Mouse (Mus musculus): ENCODE data around the gene Spx. TPM values are rescaled to one million over a fixed set of nuclear protein-coding genes. Genes with fewer than 3 reads are reported as not detected.

Gene Spx
- total RNA-seq (2014; rRNA removed) = 0.38 and 0.62 TPM in 2 replicates
- polyA plus RNA-seq (2015; fragmentation: Nextera tagmentation; extraction: Ambion mirVana) = 0.65 TPM in 2 replicates

DNA sequence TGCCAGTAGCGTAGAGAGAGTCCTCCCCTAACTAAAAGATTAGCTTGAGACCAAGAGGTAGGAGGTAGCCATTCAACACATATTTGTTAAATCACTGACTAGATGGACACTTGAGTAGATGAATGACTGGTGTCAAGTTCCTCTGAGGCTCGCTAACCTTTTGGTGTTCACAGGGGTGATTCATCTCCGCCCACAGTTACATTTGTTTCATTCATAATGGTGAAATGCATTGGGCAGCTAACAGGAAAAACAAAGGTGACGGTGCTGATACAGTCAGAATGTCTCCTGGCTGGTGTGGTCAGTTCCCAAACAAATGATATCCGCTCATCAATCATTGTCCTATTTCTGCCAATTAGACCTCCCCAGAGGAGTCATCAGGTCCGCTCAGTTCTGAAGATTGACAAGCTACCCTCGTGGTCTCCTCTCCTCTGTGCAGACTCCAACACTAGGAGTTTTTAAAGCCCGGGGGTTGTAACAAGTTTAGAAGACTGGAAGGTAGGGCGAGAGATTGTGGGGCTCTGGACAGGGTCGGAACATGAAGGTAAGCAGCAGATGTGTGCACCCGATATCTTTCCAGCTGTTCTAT is at the start of gene Spx:
Gene Spx, plus strand, starts transcription at position 536 of the 586 bp plus-strand sequence.
- no peak for TF ChIP-seq CTCF (IDR thresholded peaks at IDR 0.05; ENCODE audit: low read depth)
- H3K9ac ChIP-seq = no peak within 1 kb of the TSS
- no peak for ATAC-seq
- H3K4me3 ChIP-seq (ENCODE audit: low read depth, low read length) = 0 out of 2 replicates have a peak within 1 kb of the TSS, but pooled peaks have one; percentile 26
- peaks cover 13% of the 10 kb centered on the region; the same call in 1 of the 2 replicates for H3K27me3 ChIP-seq (ENCODE audit: insufficient read depth, low read length)
- WGBS = 69% methylated on average over 11 of the region's 11 CpGs
- no peaks in the 10 kb centered on the region for H3K4me1 ChIP-seq (ENCODE audit: insufficient read depth)
- H3K36me3 ChIP-seq (ENCODE audit: insufficient read depth) = no peaks in the 10 kb centered on the region
- no peak within 1 kb of the TSS for H3K27ac ChIP-seq (ENCODE audit: low read depth, low read length)
- DNase-seq = no peak
- no peaks in the 10 kb centered on the region for H3K9me3 ChIP-seq (ENCODE audit: low read length)
- H3K4me2 ChIP-seq (ENCODE audit: low read depth) = no peak within 1 kb of the TSS

DNA sequence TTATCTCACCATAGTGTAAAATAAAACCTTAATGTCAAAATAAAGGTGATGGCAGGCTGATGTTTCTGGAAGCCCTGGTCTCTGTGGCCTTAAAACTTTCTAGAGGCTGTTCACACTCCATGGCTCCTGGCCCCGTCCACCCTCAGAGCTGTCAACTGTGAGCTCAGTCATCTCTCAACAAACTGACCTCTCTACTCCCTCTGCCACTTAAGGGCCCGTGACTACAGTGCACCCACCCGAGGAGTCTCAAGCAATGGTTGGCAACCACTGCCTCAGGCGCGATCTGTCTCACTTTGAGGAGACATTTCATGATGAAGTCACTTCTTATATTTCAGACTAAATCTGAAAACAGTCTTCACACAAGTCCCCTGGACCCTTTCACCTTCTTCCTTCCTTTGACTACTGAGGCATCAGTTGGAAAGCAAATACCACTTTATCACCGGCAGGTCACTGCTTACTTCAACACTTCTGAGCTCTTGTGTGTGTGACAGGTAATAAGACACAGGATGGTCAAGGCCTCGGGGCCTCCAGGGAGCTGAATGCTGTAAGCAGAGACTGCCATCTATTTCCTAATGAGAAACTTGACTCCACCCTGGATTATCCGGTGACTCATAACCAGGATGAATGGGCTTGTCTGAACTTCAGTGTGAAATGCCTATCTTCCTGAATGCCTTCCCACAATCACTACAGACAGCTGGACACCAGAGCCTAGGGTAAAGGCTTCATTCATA is 47.3 kb upstream of the Spx start:
- Histone ChIP-seq H3K36me3 (ENCODE audit: insufficient read depth) (peaks cover 70% of the 10 kb centered on the region), H3K9ac (no peak overlapping the region), H3K4me1 (ENCODE audit: insufficient read depth) (no peaks in the 10 kb centered on the region), H3K27ac (ENCODE audit: low read depth, low read length) (no peak overlapping the region), H3K9me3 (ENCODE audit: low read length) (no peaks in the 10 kb centered on the region), H3K27me3 (ENCODE audit: insufficient read depth, low read length) (no peaks in the 10 kb centered on the region), H3K4me3 (ENCODE audit: low read depth, low read length) (no peak overlapping the region), H3K4me2 (ENCODE audit: low read depth) (no peak overlapping the region)
- no peak for DNase-seq
- WGBS = 93% methylated on average over 8 of the region's 8 CpGs
- ATAC-seq = no peak
- TF ChIP-seq CTCF (IDR thresholded peaks at IDR 0.05; ENCODE audit: low read depth) = no peak

DNA sequence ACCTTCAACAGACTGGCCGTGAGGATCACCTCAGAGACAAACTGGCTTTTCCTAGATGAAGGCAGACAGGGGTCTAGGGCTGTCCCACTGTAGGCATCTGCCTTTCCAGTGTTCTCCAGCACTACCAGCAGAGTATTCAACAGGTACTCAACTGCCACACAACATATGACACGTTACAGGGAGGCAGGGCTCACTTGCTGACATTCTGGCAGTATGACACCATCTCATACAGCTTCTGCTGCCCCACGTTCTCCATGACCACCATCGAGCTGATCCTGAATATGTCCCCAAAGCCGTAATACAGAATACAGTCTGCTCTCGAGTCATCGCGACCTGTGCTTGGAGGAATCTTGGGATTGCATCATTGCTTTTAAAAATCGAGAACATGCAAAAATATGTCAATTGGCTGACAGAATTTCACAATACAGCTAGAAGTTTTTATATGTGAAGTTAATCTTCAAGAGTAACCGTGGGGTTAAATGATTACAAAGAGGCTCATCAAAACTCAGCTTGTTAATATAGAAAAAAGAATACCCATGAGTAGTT is 46.7 kb upstream of the Spx start:
- no peaks in the 10 kb centered on the region for H3K9me3 ChIP-seq (ENCODE audit: low read length)
- H3K4me1 ChIP-seq (ENCODE audit: insufficient read depth) = no peaks in the 10 kb centered on the region
- H3K4me2 ChIP-seq (ENCODE audit: low read depth) = no peak overlapping the region
- H3K27ac ChIP-seq (ENCODE audit: low read depth, low read length) = no peak overlapping the region
- TF ChIP-seq CTCF (IDR thresholded peaks at IDR 0.05; ENCODE audit: low read depth) = no peak
- no peak for DNase-seq
- no peak overlapping the region for H3K9ac ChIP-seq
- peaks cover 68% of the 10 kb centered on the region for H3K36me3 ChIP-seq (ENCODE audit: insufficient read depth)
- H3K27me3 ChIP-seq (ENCODE audit: insufficient read depth, low read length) = no peaks in the 10 kb centered on the region
- WGBS = 90% methylated on average over 10 of the region's 10 CpGs
- ATAC-seq = no peak
- no peak overlapping the region for H3K4me3 ChIP-seq (ENCODE audit: low read depth, low read length)

DNA sequence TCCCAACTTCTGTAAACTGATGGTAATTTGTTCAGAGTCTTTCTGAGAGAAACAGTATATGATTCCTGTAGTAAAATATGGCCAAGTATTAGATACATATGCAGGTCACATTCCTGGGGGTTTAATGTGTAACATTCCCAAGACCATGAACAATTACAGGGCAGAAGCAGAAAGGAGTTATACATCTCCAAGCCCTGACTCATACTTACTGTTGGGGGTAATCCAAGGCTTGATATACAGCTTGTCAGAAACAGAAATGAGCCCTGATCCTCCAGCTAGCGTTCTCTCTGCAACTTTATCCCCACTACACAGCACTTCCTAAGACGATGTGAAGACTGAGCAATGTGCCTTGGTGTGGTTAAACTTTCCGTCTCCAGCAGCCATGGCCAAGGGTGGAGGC is 45.7 kb upstream of the Spx start:
- Histone ChIP-seq H3K9ac (no peak overlapping the region), H3K4me1 (ENCODE audit: insufficient read depth) (no peaks in the 10 kb centered on the region), H3K9me3 (ENCODE audit: low read length) (no peaks in the 10 kb centered on the region), H3K36me3 (ENCODE audit: insufficient read depth) (peaks cover 70% of the 10 kb centered on the region), H3K4me3 (ENCODE audit: low read depth, low read length) (no peak overlapping the region), H3K27ac (ENCODE audit: low read depth, low read length) (no peak overlapping the region), H3K27me3 (ENCODE audit: insufficient read depth, low read length) (no peaks in the 10 kb centered on the region), H3K4me2 (ENCODE audit: low read depth) (no peak overlapping the region)
- DNase-seq (no peak), ATAC-seq (no peak)
- TF ChIP-seq CTCF (IDR thresholded peaks at IDR 0.05; ENCODE audit: low read depth) = no peak
- WGBS = 91% methylated on average over 3 of the region's 3 CpGs

DNA sequence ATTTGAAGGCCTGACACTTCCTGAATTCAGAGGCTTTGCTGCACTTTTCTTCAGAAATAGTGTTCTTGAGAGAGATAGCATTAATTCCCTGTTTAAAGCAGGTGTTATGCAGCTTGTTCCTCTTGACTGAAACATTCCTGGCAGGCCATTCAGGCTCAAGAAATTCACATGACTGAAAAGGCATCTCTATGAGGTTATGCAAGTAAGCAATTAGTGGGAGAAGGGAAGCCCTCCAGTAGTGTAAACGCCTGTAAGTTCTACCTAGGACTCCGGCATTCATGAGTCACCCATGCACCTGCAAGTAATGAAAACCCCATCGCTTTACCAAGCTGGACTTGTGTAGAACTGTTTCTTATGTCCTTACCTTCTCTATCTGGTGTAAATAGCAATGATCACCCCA is 43.7 kb upstream of the Spx start:
- Histone ChIP-seq H3K4me2 (ENCODE audit: low read depth) (no peak overlapping the region), H3K27me3 (ENCODE audit: insufficient read depth, low read length) (no peaks in the 10 kb centered on the region), H3K36me3 (ENCODE audit: insufficient read depth) (peaks cover 63% of the 10 kb centered on the region), H3K4me3 (ENCODE audit: low read depth, low read length) (no peak overlapping the region), H3K9me3 (ENCODE audit: low read length) (no peaks in the 10 kb centered on the region), H3K4me1 (ENCODE audit: insufficient read depth) (no peaks in the 10 kb centered on the region), H3K27ac (ENCODE audit: low read depth, low read length) (no peak overlapping the region), H3K9ac (no peak overlapping the region)
- no peak for DNase-seq
- 93% methylated on average over 3 of the region's 3 CpGs for WGBS
- TF ChIP-seq CTCF (IDR thresholded peaks at IDR 0.05; ENCODE audit: low read depth) = no peak
- no peak for ATAC-seq

DNA sequence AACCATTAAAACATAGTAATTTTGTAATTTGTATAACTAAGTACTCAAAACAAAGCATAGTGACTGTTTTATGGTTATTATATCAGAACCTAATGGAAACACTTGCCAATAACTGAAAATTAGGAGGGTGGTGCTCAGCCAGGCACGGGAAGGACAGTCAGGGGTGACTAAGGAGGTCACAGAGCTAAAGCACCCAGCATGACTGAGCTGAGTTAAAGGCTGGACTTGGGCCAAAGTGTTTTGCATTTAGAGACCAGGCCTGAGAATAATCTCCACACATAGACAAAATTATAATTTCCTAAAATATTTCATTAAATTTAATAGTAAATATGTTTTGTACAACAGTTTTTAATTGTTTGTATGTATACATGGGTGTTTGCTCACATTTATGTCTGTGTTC is 36.2 kb upstream of the Spx start:
- no peak overlapping the region for H3K4me3 ChIP-seq (ENCODE audit: low read depth, low read length)
- H3K9ac ChIP-seq = no peak overlapping the region
- no peak for DNase-seq
- H3K36me3 ChIP-seq (ENCODE audit: insufficient read depth) = peaks cover 38% of the 10 kb centered on the region
- no peak overlapping the region for H3K27ac ChIP-seq (ENCODE audit: low read depth, low read length)
- 58% methylated on average over 1 of the region's 1 CpGs for WGBS
- no peaks in the 10 kb centered on the region for H3K4me1 ChIP-seq (ENCODE audit: insufficient read depth)
- H3K27me3 ChIP-seq (ENCODE audit: insufficient read depth, low read length) = no peaks in the 10 kb centered on the region
- H3K4me2 ChIP-seq (ENCODE audit: low read depth) = no peak overlapping the region
- ATAC-seq = no peak
- no peak for TF ChIP-seq CTCF (IDR thresholded peaks at IDR 0.05; ENCODE audit: low read depth)
- no peaks in the 10 kb centered on the region for H3K9me3 ChIP-seq (ENCODE audit: low read length)

Measured in forebrain, postnatal 0 days (tissue).